ENCODE assay signal across 18 mouse cellular contexts in genomic region chr17:72868181-72868580, GRCm38 (mm10).
"Had no signal": no experiment of that assay in that cellular context is flagged by ENCODE, and none has a peak within 500 bp of the region (broad histone marks: within the 10 kb centered on the region; RNA-seq: fewer than 3 reads in every experiment).

No protein-coding gene starts in this region.

- H3K4me1 ChIP-seq: midbrain, embryonic 10.5 days; midbrain, embryonic 12.5 days; neural tube, embryonic 13.5 days; neural tube, embryonic 15.5 days had no signal

- H3K36me3 ChIP-seq: midbrain, embryonic 10.5 days; midbrain, embryonic 12.5 days; neural tube, embryonic 13.5 days; neural tube, embryonic 15.5 days had no signal

- H3K9ac ChIP-seq: lung, embryonic 14.5 days; midbrain, embryonic 12.5 days; neural tube, embryonic 13.5 days; neural tube, embryonic 15.5 days had no signal

- H3K9me3 ChIP-seq: midbrain, embryonic 10.5 days; midbrain, embryonic 12.5 days; neural tube, embryonic 13.5 days had no signal

- H3K27me3 ChIP-seq: midbrain, embryonic 12.5 days; neural tube, embryonic 13.5 days; neural tube, embryonic 15.5 days had no signal

- H3K4me3 ChIP-seq: midbrain, embryonic 10.5 days; midbrain, embryonic 12.5 days; myocyte; neural tube, embryonic 13.5 days; neural tube, embryonic 15.5 days had no signal

- H3K4me2 ChIP-seq: lung, embryonic 14.5 days; midbrain, embryonic 12.5 days; neural tube, embryonic 13.5 days; neural tube, embryonic 15.5 days had no signal

- DNase-seq: lung, embryonic 14.5 days; lung, postnatal 10 days; lung, postnatal 4 days; midbrain, embryonic 14.5 days; retina, postnatal 1 day; right cerebral cortex, adult 18-20 months; right cerebral cortex, postnatal 25 days; right cerebral cortex, postnatal 4 days; spleen, adult 18-20 months; thymus, adult 18-20 months; thymus, postnatal 14 days; thymus, postnatal 36 days had no signal

- ATAC-seq: midbrain, embryonic 16.5 days had no signal

- H3K27ac ChIP-seq: midbrain, embryonic 10.5 days; midbrain, embryonic 12.5 days; neural tube, embryonic 13.5 days; neural tube, embryonic 15.5 days had no signal
